Mouse (Mus musculus) heart, postnatal 36 days (tissue): Measurements from ENCODE around the gene Mblac1. TPM values are rescaled to one million over a fixed set of nuclear protein-coding genes. Genes with fewer than 3 reads are reported as not detected.

Experiments used
- DNase-seq, 2 experiments: peaks; one replicate each; pipeline ENCODE4 v3.0.0; 2021 to 2022
- intact Hi-C: fragments of 180-260 bp; cut with DNase I; formaldehyde crosslinking; loops from one replicate; pipeline ENCODE4 v1.15.1; 2025
- total RNA-seq, 2 experiments: library from RNA; stranded (reverse); gene quantifications; 2 replicates each; pipeline ENCODE4 v1.2.3; 2021

Gene Mblac1
- total RNA-seq: 1 to 10 TPM; 2.9 to 3.1 TPM

- intact Hi-C loops: no loop called here
- DNase-seq: peak; percentile 87 to 91
These were observed at the start of gene Mblac1 for GRCm38 (mm10) chr5:138193771-138194727. TSS of gene Mblac1 (plus strand) at chr5:138194314.

- intact Hi-C loops: loop anchor here (2.0 kb wide), 1 partner anchor 38 kb away; the partner anchor contains the start of gene Zscan21
- no peak for DNase-seq
These were observed 39.7 kb upstream of the Mblac1 start for GRCm38 (mm10) chr5:138154390-138154789.

- intact Hi-C loops: loop anchor here (1.0 to 5.0 kb wide), 4 partner anchors 39 to 363 kb away; partner anchors contain the start of genes Zkscan1 and Zscan21
- DNase-seq: peak; percentile 81 to 86
These were observed 38.6 kb upstream of the Mblac1 start, which contains the start of gene Zfp113 for GRCm38 (mm10) chr5:138155443-138155976. TSS of gene Zfp113 (minus strand) at chr5:138155744.

- no peak for DNase-seq
- intact Hi-C loops: loop anchor here (2.0 to 10.0 kb wide), 2 partner anchors 27 to 635 kb away; partner anchors contain the start of genes Cnpy4 and Taf6
These were observed 33.8 kb upstream of the Mblac1 start for GRCm38 (mm10) chr5:138160224-138160762.

- intact Hi-C loops: loop anchor here (1.0 to 10.0 kb wide), 3 partner anchors 9 to 636 kb away; partner anchors contain the start of genes Cnpy4 and Taf6
- peak; percentile 94 to 96 for DNase-seq
These were observed 33.1 kb upstream of the Mblac1 start, which contains the start of gene Cops6 for GRCm38 (mm10) chr5:138160842-138161665. TSS of gene Cops6 (plus strand) at chr5:138161071.

GRCm38 (mm10) chr5:138163046-138163445 is 31.1 kb upstream of the Mblac1 start:
- no peak for DNase-seq
- intact Hi-C loops: loop anchor here (10.0 kb wide), 1 partner anchor 638 kb away; no protein-coding TSS in a partner anchor

- intact Hi-C loops: loop anchor here (10.0 kb wide), 1 partner anchor 639 kb away; no protein-coding TSS in a partner anchor
- DNase-seq: no peak
These were observed 30.5 kb upstream of the Mblac1 start for GRCm38 (mm10) chr5:138163610-138164009.

GRCm38 (mm10) chr5:138165594-138165993 is 28.5 kb upstream of the Mblac1 start:
- no peak for DNase-seq
- intact Hi-C loops: loop anchor here (10.0 kb wide), 1 partner anchor 641 kb away; no protein-coding TSS in a partner anchor

GRCm38 (mm10) chr5:138170936-138171561 is 23.1 kb upstream of the Mblac1 start:
- intact Hi-C loops: loop anchor here (1.0 kb wide), 1 partner anchor 10 kb away; the partner anchor contains the start of gene Cops6
- DNase-seq: peak; percentile 97 to 98

- intact Hi-C loops: loop anchor here (2.0 kb wide), 1 partner anchor 15 kb away; the partner anchor contains the start of genes Cnpy4 and Taf6
- DNase-seq: peak; percentile 98 to 99
These were observed 22.2 kb upstream of the Mblac1 start, which contains the start of the genes Ap4m1 and Mcm7 for GRCm38 (mm10) chr5:138171695-138172491. TSS of gene Ap4m1 (plus strand) at chr5:138172002. TSS of gene Mcm7 (minus strand) at chr5:138172422.

- DNase-seq: no peak
- intact Hi-C loops: loop anchor here (2.0 kb wide), 1 partner anchor 14 kb away; the partner anchor contains the start of genes Cnpy4 and Taf6
These were observed 20.9 kb upstream of the Mblac1 start for GRCm38 (mm10) chr5:138173217-138173616.

GRCm38 (mm10) chr5:138186950-138187638 is 7.0 kb upstream of the Mblac1 start, which contains the start of the genes Taf6 and Cnpy4:
TSS of gene Taf6 (minus strand) at chr5:138187451.
TSS of gene Cnpy4 (plus strand) at chr5:138187485.
- peak; percentile 83 to 87 for DNase-seq
- intact Hi-C loops: loop anchor here (2.0 kb wide), 2 partner anchors 14 to 26 kb away; partner anchors contain the start of genes Ap4m1, Cops6 and Mcm7

GRCm38 (mm10) chr5:138187661-138188306 is 6.3 kb upstream of the Mblac1 start:
- DNase-seq: peak; percentile 71 to 77
- intact Hi-C loops: loop anchor here (2.0 kb wide), 2 partner anchors 15 to 27 kb away; partner anchors contain the start of genes Ap4m1, Cops6 and Mcm7

GRCm38 (mm10) chr5:138194755-138195345 is 736 bp downstream of the Mblac1 start:
- DNase-seq: peak in 1 of 2 experiments; percentile 41
- intact Hi-C loops: no loop called here

- no peak for DNase-seq
- intact Hi-C loops: no loop called here
These were observed 1.3 kb downstream of the Mblac1 start for GRCm38 (mm10) chr5:138195463-138195862.

GRCm38 (mm10) chr5:138199576-138199975 is 5.5 kb downstream of the Mblac1 start:
- DNase-seq: no peak
- intact Hi-C loops: no loop called here
